Mouse (Mus musculus) CD4-positive, CD25-positive, alpha-beta regulatory T cell, adult 4 months (primary cell): ENCODE data around the gene Il33. TPM values are rescaled to one million over a fixed set of nuclear protein-coding genes. Genes with fewer than 3 reads are reported as not detected.

ENCODE experiments used
- ATAC-seq: one replicate; pipeline ENCODE4 v1.8.0; 2017
- polyA plus RNA-seq, 2 experiments: library from polyadenylated mRNA; unstranded; fragments of 100-300 nt; shearing (Covaris generic); gene quantifications; one replicate each; pipeline ENCODE4 v1.2.1; 2017

Gene Il33
- polyA plus RNA-seq, 2 experiments from 2014 or later: not detected

DNA sequence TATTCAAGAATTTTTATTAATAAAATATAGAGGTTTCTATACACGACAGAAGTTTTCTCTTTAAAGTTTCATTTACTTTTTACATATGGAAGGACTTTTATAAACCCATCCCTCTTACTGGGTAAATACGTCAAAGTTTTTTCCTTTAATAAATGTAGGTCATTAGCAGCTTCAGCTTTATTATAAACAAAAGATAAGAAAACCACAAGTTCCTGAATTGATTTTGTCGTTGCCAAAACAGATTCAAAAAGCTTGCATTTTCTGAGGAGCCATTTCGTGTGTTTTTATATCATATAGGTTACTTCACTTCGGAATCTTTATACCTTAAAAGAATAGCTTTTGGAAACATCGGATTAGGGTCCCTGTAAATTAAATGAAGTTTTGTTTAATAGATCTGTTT lies 76.6 kb downstream of the Il33 start:
- ATAC-seq: no peak

DNA sequence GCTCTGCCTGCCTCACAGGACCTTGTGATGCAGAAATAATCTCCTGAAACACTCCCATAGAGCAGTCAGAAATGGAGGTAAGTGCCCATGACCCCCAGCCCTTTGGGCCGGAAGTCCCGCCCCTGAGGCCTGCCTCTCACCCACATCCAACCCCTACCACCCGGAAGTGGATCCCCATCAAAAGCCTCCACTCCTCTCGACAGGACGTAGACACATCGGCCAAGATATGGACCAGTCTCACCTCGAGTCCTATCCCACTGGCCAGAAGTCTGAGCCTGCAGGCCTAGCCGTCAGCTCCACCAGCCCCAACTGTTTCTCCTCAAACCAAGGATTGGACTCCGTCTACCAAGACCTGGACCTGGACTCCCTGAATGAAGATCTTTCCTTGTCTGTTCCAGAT lies 78.7 kb downstream of the Il33 start, which contains the start of gene Trpd52l3:
Trpd52l3 (plus strand) TSS at position 170 of the 400 bp plus-strand sequence.
- no peak for ATAC-seq

DNA sequence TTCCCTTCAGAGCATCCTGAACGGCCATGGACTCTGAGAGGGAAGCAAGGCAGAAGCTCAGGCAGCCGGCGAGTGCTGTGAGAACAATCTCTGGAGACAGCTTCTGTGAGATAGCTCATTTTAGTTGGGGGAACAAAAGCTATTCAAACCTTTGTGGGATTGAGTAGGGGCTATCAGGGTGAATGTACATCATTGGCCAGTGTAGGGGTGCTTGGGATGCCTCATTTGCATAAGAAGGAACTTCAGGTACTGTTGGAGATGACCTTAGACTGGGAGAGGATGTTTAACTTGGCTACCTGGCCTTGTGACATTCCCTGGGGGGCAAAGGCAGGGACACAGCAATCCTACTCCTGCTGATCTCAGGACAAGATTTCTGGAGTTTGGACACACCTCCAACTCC lies 81.5 kb downstream of the Il33 start:
- ATAC-seq: no peak

Other genes with a start within 250 kb of the Il33 start
- gene Mlana, start 227.3 kb upstream of the Il33 start, polyA plus RNA-seq: not detected
- 1 to 10 TPM; 5.1 to 9.6 TPM for gene 9930021J03Rik, start 119.1 kb upstream of the Il33 start, polyA plus RNA-seq
- 10 to 100 TPM in 1 of 2 experiments, 1 to 10 TPM in 1; 9.4 to 10.9 TPM for gene Ranbp6, start 112.1 kb upstream of the Il33 start, polyA plus RNA-seq
- not detected for gene Trpd52l3, start 78.7 kb downstream of the Il33 start, polyA plus RNA-seq
- gene Uhrf2, start 105.4 kb downstream of the Il33 start, polyA plus RNA-seq: 10 to 100 TPM; 33.8 to 49.0 TPM